Mouse (Mus musculus) kidney, adult 2 months (tissue): ENCODE measurements around the gene Trappc11.

Source experiments
- CTCF ChIP-seq: fragments of 200-500 bp; conservative IDR thresholded peaks from 2 replicates; pipeline ENCODE4 v1.5.1; 2011; ENCODE audit warnings: low read depth, mild to moderate bottlenecking, control low read depth, low read length, moderate library complexity, mixed read lengths; ENCODE audit not compliant: insufficient read depth, insufficient read length
- POLR2A ChIP-seq: fragments of 200-500 bp; IDR thresholded peaks from one replicate; pipeline ENCODE4 v1.6.1; 2011; ENCODE audit warnings: low read depth, low read length, control low read depth

DNA sequence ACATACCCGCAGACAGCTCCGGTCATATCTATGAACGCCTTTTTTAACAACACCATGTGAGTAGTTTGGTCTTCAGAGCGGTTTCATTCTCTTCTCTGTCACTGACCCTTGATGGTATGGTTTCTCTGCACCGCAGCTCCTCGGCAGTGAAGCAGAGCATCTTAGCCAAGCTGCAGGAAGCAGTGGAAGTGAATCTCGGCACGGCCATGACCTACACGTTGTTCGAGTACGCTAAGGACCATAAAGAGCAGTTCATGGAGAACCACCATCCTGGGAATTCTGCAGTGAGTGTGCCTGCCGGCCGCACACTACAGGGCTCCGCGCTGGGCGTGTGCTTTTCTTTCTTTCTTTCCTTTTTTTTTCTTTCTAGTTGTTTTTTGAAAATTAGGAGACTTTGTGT lies 9.5 kb upstream of the Trappc11 start:
- TF ChIP-seq CTCF: no peak
- TF ChIP-seq POLR2A: no peak
